Mouse (Mus musculus) CH12.LX (cell line): ENCODE results near the gene Crtc1.

Experiments
- CTCF ChIP-seq, 2 experiments: IDR thresholded peaks in 1 of 2; conservative IDR thresholded peaks in 1 of 2; 2 replicates each; pipeline ENCODE4 v1.5.1; 2011 to 2012; ENCODE audit warnings: low read depth in 2 of 2, low read length in 2 of 2, improper control_type of control experiment in 1 of 2, inconsistent platforms in 1 of 2, mild to moderate bottlenecking in 1 of 2, moderate library complexity in 1 of 2
- SMC3 ChIP-seq: IDR thresholded peaks from 2 replicates; pipeline ENCODE4 v1.6.1; 2011; ENCODE audit warnings: low read depth, low read length, improper control_type of control experiment
- TBP ChIP-seq: conservative IDR thresholded peaks from 2 replicates; pipeline ENCODE4 v1.6.1; 2011; ENCODE audit warnings: low read depth, low read length, improper control_type of control experiment
- USF1 ChIP-seq: IDR thresholded peaks from 2 replicates; pipeline ENCODE4 v1.6.1; 2014; ENCODE audit warnings: low read depth, mild to moderate bottlenecking, inconsistent platforms, low read length, improper control_type of control experiment
- ZNF384 ChIP-seq: IDR thresholded peaks from 2 replicates; pipeline ENCODE4 v1.6.1; 2012; ENCODE audit warnings: low read depth, low read length, improper control_type of control experiment, inconsistent platforms

GRCm38 (mm10) chr8:70371951-70372350, 67.4 kb downstream of the Crtc1 start:
- TF ChIP-seq USF1 (no peak), ZNF384 (no peak), CTCF (conservative IDR thresholded peaks at IDR 0.05 in 1 of 2, IDR thresholded peaks at IDR 0.05 in 1 of 2; ENCODE audit: low read depth in 2 of 2, low read length in 2 of 2) (no peak), TBP (no peak), SMC3 (no peak)
